Mouse (Mus musculus): Measurements from ENCODE around the gene Zbtb18.

Gene Zbtb18

GRCm38 (mm10) chr1:177442196-177442808 is at the start of gene Zbtb18:
Gene Zbtb18 (plus strand): TSS chr1:177442351.
- DNase-seq (ENCODE audit: low spot score in 2 of 2) = peak in 1 of 2 experiments; percentile 21

DNA sequence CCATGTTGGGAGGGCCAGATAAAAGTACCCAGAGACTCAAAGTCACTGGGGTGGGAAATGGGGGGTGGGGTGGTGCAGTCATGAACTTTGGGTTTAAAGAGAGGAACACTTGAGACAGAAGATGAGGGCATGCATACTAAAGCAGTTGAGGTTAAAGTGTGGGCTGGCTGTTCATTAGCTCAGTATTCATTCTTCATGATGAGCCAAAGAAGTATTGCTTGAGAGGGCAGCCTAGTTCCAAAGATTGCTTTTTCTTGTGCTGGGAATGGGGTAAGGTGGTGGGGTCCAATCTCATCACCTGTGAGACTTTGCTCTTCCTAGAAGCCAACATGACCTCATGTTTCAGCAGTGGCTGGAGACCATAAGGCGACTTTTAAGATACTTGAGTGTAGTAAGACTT is 44.7 kb upstream of the Zbtb18 start:
- no peak for DNase-seq (ENCODE audit: low spot score in 2 of 2)

DNA sequence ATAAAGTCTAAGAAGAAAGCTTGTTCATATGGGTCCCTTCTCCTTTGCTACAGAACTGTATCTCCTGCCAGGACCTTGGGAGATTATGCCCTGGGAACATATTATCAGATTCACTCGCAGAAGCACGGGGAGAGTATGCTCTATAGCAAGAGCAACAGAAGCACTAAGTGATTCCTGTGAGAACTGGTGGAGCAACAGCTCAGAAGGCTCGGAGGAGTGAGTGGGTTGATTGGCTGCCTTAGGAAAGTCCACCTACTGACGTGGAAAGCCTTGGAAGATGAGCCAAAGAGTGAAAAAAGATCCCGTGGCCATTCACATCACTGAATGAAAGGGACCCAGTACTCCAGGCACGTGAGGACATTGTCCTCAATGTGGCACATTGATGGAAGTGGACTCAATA is 37.0 kb upstream of the Zbtb18 start:
- peak in 1 of 2 experiments; percentile 39 for DNase-seq (ENCODE audit: low spot score in 2 of 2)

DNA sequence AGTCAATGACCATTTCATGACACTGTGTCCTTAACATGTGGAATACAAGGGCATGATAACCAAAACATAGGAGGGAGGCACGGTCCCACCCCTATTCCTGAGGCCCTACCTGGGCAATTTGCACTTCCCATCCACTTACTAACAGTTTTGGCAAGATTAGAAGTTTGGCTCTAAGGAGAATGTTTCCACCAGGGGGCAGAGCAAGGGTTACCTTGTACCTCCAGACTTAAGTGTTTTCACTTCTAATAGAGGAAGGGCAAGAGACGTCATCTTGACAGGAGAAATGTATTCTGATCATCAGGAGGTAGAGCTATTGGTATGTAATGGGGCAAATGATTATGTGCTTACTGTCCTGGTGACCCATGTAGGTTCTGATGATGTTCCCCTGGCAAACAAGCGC is 33.5 kb upstream of the Zbtb18 start:
- DNase-seq (ENCODE audit: low spot score in 2 of 2) = peak in 1 of 2 experiments; percentile 20

DNA sequence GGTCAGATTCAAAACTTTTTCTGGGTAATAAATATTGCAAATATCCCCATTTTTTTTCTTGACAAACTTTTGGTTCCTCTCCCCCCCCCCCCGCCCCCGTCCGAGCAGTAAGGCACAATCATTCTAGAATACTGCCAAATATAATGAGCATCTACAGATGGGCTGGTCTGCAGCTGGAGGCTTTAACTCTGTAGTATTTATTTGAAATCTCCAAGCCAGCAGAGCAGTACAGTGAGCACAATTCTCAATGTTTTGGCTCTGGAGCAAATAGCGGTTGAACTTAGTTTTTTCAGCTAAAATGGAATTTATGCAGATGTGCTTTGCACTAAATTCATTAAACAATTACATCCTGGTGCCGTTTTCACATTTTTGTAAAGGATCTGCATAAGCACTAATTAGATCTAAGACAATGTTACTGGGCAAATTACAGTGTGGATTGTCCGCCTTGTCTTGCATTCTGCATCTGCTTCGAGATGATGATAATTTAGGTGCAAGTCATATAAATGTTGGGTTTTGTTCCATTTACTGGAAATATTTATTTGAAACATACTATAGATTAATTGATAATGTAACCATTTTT is 31.3 kb upstream of the Zbtb18 start:
- no peak for DNase-seq (ENCODE audit: low spot score in 2 of 2)

GRCm38 (mm10) chr1:177411359-177412358 is 30.5 kb upstream of the Zbtb18 start:
- no peak for DNase-seq (ENCODE audit: low spot score in 2 of 2)

DNA sequence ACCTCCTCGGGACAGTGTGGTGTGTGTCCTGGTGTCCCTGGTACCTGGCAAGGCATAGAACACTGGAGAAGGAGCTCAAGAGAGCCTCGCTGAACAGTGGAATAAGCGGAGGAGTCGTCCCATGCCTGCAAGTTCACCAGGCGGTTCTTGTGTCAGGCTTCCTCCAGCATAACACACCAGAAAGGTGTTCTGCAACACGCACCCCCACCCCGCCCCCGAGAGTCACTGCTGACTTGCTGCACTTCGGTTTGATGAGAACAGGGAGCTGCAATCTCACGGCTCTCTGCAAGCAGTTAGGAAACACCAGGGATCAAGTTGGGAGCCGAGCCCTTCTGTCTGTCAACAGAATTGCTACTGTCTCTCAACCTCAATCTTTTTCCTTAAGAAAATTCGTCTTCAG is 22.8 kb upstream of the Zbtb18 start:
- no peak for DNase-seq (ENCODE audit: low spot score in 2 of 2)

- DNase-seq (ENCODE audit: low spot score in 2 of 2) = peak in 1 of 2 experiments; percentile 38
These were observed 22.0 kb upstream of the Zbtb18 start for GRCm38 (mm10) chr1:177420126-177420525.

- DNase-seq (ENCODE audit: low spot score in 2 of 2) = no peak
These were observed 14.3 kb upstream of the Zbtb18 start for GRCm38 (mm10) chr1:177427862-177428261.

GRCm38 (mm10) chr1:177428338-177428737 is 13.8 kb upstream of the Zbtb18 start:
- peak in 1 of 2 experiments; percentile 34 for DNase-seq (ENCODE audit: low spot score in 2 of 2)

DNA sequence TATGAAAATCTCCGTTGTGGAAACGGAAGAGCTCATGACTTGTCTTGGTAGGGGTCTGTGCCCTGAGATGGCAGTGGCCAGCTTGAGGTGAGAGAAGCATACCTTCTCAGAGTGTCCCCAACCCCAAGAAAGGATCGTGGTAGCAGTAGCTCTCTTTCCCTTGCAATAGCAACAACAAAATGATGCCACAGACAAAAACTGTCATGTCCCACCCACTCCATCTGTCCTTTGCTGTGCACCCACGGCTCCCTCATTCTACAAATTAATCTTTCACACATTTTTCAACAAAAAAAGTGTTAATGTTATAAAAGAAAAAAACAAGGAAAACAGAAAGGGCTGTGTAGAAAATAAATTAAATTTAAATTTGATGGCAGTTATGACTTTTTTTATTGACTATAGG is 13.1 kb upstream of the Zbtb18 start:
- DNase-seq (ENCODE audit: low spot score in 2 of 2) = peak in 1 of 2 experiments; percentile 18

DNA sequence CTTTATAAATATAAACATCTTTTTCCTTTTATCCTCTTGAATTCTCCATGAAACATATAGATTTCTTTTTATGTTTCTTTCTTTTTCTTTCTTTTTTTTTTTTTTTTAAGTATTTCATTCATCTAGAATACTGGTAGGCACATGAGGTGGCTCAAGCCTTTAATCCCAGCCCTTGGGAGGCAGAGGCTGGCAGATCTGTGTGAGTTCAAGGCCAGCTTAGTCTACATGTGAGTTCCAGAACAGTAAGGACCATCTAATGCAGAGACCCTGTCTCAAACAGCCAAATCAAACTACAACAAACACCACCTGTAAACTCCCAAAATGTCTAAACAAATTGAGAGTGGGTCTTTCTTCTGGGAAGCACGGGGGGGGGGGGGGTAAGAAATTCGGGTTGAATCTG is 1.7 kb upstream of the Zbtb18 start:
- no peak for DNase-seq (ENCODE audit: low spot score in 2 of 2)

DNA sequence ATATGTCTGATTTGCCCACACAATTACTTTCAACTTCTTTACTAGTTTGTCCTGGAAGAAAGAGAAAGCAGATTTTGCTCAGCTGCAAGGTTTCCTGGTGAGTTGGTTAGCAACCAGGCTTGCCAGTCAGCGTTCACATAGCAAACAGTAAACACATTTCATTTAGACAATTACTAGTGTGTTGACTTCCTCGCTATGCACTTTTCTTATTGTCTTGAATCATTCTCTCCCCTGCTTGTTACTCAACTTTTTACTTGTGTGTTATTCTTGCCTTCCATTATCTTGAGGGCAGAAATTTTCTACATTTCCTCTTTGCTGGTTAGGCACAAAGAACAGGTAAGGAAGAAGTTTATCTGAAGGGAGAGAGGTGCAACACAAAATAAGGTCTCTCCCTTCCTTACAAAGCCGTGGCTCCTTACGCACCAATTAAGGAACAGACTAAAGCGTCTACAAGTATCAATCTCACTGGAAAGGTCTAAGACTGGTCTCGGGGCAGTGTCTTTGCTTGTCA is 1.1 kb upstream of the Zbtb18 start:
- DNase-seq (ENCODE audit: low spot score in 2 of 2) = no peak

- peak; percentile 96 for DNase-seq (ENCODE audit: low spot score in 2 of 2)
These were observed 507 bp upstream of the Zbtb18 start for GRCm38 (mm10) chr1:177441492-177442195.

- peak in 1 of 2 experiments; percentile 20 for DNase-seq (ENCODE audit: low spot score in 2 of 2)
These were observed 921 bp downstream of the Zbtb18 start for GRCm38 (mm10) chr1:177442821-177443723.

GRCm38 (mm10) chr1:177443724-177444482 is 1.8 kb downstream of the Zbtb18 start:
- DNase-seq (ENCODE audit: low spot score in 2 of 2) = peak in 1 of 2 experiments; percentile 24

DNA sequence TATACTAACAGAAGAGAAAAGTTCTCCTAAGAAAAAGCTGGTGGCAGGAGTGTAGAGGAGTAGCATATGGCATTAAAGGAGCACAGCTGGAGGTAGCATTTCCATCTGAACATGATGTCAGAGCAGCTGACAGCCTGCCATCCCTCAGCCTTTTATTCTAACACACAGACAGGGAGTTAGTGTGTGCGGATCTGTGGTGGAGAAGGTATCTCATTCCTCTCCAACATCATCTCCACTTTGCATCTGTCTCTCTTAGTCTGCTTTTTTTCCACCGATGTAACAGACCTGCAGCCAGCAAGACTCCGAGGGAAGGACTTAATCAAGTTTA is 2.3 kb downstream of the Zbtb18 start:
- peak in 1 of 2 experiments; percentile 72 for DNase-seq (ENCODE audit: low spot score in 2 of 2)

DNA sequence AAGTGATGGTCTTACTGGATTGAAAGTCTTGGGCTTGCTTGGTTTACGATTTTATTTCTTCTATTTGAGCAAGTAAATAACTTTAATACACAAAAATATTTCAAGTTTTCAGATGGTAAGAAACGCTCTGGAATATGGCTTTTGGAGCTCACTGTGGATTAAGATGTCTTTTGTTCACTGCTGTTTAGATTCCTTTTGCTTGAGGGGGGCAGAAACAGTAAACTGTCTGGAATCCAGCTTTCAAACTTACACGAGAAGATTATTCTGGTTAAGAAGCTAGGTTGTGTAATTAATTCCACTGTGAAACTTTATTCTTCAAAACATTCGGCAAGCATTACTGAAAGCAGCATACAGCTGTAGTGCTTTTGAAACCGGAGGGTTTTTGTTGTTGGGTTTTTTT is 2.8 kb downstream of the Zbtb18 start:
- DNase-seq (ENCODE audit: low spot score in 2 of 2) = no peak

DNA sequence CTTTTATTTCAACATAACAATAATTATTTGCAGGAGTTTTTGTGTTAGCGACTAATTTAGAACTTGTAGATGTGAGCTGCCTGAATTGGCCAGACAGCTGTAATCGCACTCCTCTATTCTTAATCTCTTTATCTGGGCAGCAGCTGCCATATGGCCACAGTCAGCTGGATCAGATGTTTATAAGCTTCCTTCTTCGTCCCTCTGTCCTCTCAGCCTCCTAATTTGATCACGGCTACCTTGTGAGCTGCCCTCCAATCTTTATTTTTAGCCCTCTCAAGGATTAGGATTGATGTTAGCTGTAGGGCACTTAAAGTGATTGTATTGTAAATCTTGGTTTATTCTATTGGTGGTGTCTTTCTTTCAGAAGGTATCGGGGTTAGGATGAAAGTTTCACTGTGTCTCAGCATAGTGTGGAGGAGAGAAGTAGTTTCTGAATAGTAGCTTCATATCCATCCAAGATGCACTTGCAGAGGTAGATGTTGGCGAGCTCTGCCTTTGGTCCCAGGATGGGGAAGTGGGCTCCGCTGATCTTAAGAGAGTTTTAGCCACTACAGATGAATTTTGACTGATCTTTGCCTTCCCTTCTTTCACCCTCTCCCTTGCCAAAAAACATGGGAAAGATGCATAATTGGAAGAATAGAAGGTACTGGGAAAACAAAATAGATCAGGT is 3.4 kb downstream of the Zbtb18 start:
- no peak for DNase-seq (ENCODE audit: low spot score in 2 of 2)
